Mouse (Mus musculus) limb, embryonic 12.5 days (tissue): ENCODE data around the gene Prkd1. TPM values are rescaled to one million over a fixed set of nuclear protein-coding genes. Genes with fewer than 3 reads are reported as not detected.

Experiments used
- ATAC-seq: fragments of 200-750 bp; cut with Nextera tagmentation; 2 replicates; pipeline ENCODE4 v1.8.0; 2017; ENCODE audit warnings: low read depth, moderate TSS enrichment; ENCODE audit not compliant: insufficient number of reproducible peaks, insufficient read depth, low FRiP score, low TSS enrichment
- H3K27ac ChIP-seq: fragments of 300-500 bp; sonication (generic); 2 replicates; pipeline ENCODE4 v1.5.1; 2016; ENCODE audit warnings: mild to moderate bottlenecking, moderate library complexity
- H3K27me3 ChIP-seq: fragments of 300-500 bp; sonication (generic); 2 replicates; pipeline ENCODE4 v1.6.1; 2016; ENCODE audit warnings: mild to moderate bottlenecking, moderate library complexity
- H3K36me3 ChIP-seq: fragments of 300-500 bp; sonication (generic); 2 replicates; pipeline ENCODE4 v1.6.1; 2016; ENCODE audit warnings: mild to moderate bottlenecking, moderate library complexity
- H3K4me1 ChIP-seq: fragments of 300-500 bp; sonication (generic); replicated peaks from 2 replicates; pipeline ENCODE4 v1.6.1; 2016
- H3K4me2 ChIP-seq: fragments of 300-500 bp; sonication (generic); 2 replicates; pipeline ENCODE4 v1.6.1; 2016; ENCODE audit warnings: mild to moderate bottlenecking, moderate library complexity
- H3K4me3 ChIP-seq: fragments of 300-500 bp; sonication (generic); replicated peaks from 2 replicates; pipeline ENCODE4 v1.5.1; 2016; ENCODE audit warnings: mild to moderate bottlenecking
- H3K9ac ChIP-seq: fragments of 300-500 bp; sonication (generic); replicated peaks from 2 replicates; pipeline ENCODE4 v1.6.1; 2016; ENCODE audit warnings: mild to moderate bottlenecking, moderate library complexity
- H3K9me3 ChIP-seq: fragments of 300-500 bp; sonication (generic); 2 replicates; pipeline ENCODE4 v1.6.1; 2016; ENCODE audit warnings: mild to moderate bottlenecking, moderate library complexity
- WGBS: fragments of 180-500 bp; shearing (Covaris S2); methylation state at CpG from one replicate; pipeline ENCODE4 v1.1.7; 2016; 5-methylcytosine and 5-hydroxymethylcytosine counted together
- polyA plus RNA-seq: library from polyadenylated mRNA; unstranded; fragments of >200 nt; fragmentation: Nextera tagmentation; extraction: Ambion mirVana; gene quantifications from 2 replicates; pipeline ENCODE4 v1.2.1, GENCODE M21; 2016

Prkd1 gene
- polyA plus RNA-seq, 1 experiment from 2014 or later: 5.7 TPM

DNA sequence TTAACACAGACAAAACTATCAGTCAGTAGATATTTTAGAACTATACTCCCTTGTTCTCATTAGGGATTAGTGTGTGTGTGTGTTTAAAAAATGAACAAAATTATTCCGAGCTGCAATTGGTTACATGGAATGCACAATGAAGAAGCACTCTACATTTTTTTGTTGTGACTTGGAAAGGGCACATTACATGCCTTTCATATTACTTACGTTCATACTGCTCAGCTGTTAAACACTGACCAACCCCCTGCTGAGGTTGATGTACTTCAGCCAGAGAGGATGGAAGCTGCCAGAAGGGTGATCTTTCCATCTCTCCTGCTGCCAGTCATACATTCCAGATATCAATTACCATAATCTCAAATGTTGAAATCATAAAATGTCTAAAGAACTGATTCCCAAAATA lies 134.4 kb downstream of the Prkd1 start:
- Histone ChIP-seq H3K4me2 (no peak overlapping the region), H3K9me3 (no peaks in the 10 kb centered on the region), H3K4me1 (no peaks in the 10 kb centered on the region), H3K27ac (no peak overlapping the region), H3K36me3 (no peaks in the 10 kb centered on the region), H3K9ac (no peak overlapping the region), H3K27me3 (no peaks in the 10 kb centered on the region), H3K4me3 (no peak overlapping the region)
- no peak for ATAC-seq
- WGBS: 84% methylated on average over 2 of the region's 2 CpGs

DNA sequence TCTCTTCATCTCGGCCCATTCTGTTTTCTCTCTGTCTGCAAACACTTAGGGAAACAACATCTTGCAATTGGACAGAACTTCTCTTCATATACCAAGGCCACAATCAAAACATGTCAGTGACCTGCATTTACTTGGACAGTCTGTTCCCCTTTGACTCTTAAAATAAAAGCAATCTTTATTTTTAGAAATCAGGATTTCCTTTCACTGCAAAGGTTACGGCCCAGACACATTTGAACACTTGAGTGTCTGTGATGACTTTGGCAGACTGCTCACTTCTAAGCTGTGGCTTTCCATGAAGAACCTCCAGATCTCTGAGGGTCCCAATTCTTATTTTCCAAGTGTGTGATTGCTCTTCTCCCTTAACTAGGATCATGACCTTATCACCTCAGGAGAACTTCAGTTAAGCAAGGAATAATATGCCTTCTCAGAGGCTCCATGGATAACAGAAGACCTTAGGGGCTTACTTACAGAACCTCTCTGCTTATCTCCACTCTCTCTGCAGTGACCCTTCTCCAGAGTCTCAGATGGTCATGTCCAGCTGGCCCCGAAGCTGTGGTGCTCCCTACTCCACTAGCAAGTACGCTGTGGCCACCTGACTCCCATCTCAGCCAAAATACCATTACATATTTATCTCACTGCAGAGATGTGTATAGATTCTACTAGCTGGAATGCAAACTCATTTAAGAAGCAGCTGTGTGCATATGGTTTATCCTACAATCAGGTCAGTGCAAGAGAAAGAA lies 137.2 kb downstream of the Prkd1 start:
- WGBS: 84% methylated on average over 4 of the region's 4 CpGs
- no peaks in the 10 kb centered on the region for H3K9me3 ChIP-seq
- H3K27me3 ChIP-seq: no peaks in the 10 kb centered on the region
- H3K9ac ChIP-seq: no peak overlapping the region
- H3K27ac ChIP-seq: no peak overlapping the region
- no peak overlapping the region for H3K4me2 ChIP-seq
- no peak for ATAC-seq
- no peaks in the 10 kb centered on the region for H3K36me3 ChIP-seq
- H3K4me1 ChIP-seq: no peaks in the 10 kb centered on the region
- H3K4me3 ChIP-seq: no peak overlapping the region

DNA sequence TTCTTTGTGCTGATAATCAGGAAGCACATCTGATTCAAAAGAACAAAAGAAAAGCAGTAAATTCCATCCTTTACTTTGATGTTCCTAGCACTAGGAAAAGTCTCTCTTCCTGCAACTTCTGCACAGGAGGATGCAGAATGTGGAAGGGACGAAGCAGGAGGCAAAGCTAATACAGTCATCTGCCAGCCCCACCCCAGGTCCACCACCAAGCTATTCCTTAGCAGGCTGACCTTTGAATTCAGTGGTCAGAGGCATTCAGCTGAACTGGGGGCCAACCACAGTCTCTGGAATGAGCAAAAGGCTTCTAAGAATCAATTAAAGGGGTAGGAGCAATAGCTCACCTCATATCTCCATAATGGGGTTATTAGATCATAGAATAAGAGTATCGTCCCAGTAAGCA lies 140.1 kb downstream of the Prkd1 start:
- H3K4me2 ChIP-seq: no peak overlapping the region
- H3K27me3 ChIP-seq: no peaks in the 10 kb centered on the region
- 70% methylated on average over 2 of the region's 2 CpGs for WGBS
- no peaks in the 10 kb centered on the region for H3K36me3 ChIP-seq
- H3K9ac ChIP-seq: no peak overlapping the region
- no peaks in the 10 kb centered on the region for H3K4me1 ChIP-seq
- H3K9me3 ChIP-seq: no peaks in the 10 kb centered on the region
- no peak for ATAC-seq
- H3K27ac ChIP-seq: no peak overlapping the region
- H3K4me3 ChIP-seq: no peak overlapping the region

DNA sequence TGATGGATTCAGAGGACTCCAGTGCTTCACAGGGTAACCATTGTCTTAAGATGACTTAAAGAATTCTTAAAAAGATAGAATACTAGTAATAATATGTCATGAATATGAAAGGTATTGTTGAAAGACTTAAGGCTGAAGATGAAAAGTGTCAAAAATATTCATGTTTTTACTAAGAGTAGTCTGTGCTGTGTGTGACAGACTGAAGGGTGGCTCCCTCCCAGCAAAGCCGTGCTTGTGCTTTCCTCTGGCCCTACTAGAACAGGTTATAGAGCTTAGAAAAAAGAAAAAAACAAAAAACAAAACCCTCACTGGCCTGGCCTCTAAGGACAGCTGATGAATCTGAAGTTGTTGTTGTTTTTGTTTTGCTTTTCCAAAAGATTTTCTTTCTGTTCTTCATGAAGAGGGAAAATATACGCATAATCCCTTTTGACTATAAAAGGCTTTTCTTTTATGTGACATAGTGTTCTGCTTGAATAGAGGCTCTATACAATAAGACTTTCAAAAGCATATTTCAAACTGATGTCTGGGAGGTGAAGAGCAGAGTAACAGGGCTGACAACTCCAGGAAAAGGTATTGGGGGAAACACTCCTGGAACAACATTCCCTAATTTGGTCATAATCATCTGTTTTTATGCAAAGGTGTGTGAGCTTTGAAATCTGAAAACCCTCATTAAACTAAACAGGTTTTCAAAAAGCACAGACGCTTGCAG lies 148.9 kb downstream of the Prkd1 start:
- Histone ChIP-seq H3K27ac (no peak overlapping the region), H3K27me3 (no peaks in the 10 kb centered on the region), H3K9me3 (no peaks in the 10 kb centered on the region), H3K4me2 (no peak overlapping the region), H3K36me3 (no peaks in the 10 kb centered on the region), H3K9ac (no peak overlapping the region), H3K4me3 (no peak overlapping the region), H3K4me1 (peaks cover 4% of the 10 kb centered on the region; the same call in 1 of the 2 replicates)
- 55% methylated on average over 3 of the region's 3 CpGs for WGBS
- no peak for ATAC-seq

DNA sequence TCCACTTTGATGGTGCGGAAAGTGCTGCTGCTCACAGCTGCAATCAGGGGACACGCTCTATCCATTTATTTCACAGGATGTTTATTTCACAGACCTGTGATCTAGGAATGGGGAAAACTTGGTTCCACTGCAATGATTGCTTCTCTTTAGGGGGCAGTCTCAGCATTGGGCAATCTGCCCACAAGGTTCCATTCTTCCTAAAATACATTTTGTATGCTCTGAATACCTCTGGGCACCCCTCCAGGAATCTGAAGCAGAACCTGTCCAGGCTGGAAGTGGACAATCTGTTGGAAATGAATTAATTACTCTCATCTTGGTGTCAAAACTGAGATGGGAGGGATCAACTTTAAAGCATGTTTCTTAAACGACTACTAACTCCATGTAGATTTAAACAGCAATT lies 152.9 kb downstream of the Prkd1 start:
- H3K27ac ChIP-seq: no peak overlapping the region
- no peak overlapping the region for H3K4me3 ChIP-seq
- H3K9me3 ChIP-seq: no peaks in the 10 kb centered on the region
- no peak for ATAC-seq
- no peaks in the 10 kb centered on the region for H3K36me3 ChIP-seq
- H3K4me1 ChIP-seq: peaks cover 4% of the 10 kb centered on the region; the same call in 1 of the 2 replicates
- no peaks in the 10 kb centered on the region for H3K27me3 ChIP-seq
- WGBS: 59% methylated on average over 3 of the region's 3 CpGs
- H3K9ac ChIP-seq: no peak overlapping the region
- no peak overlapping the region for H3K4me2 ChIP-seq

DNA sequence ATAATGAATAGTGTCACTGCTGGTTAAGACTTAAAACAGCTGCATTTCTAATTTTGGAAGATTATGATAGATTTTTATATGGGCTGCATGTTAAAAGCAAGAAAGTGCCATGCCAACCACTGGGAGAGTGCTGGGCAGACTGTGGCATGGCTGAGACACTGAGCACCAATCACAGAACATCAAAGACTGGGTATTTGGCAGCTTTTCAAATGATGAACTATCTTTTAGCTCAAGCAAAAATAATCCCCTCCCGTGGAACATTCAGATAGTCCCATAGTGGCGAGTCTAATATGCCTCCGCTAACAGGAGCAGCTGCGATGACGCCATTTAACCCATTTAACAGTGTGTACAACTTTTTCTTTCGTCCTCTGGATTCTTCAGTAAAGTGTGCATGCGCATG lies 169.1 kb downstream of the Prkd1 start:
- H3K9me3 ChIP-seq: no peaks in the 10 kb centered on the region
- no peak overlapping the region for H3K4me2 ChIP-seq
- no peak overlapping the region for H3K9ac ChIP-seq
- no peaks in the 10 kb centered on the region for H3K36me3 ChIP-seq
- WGBS: 91% methylated on average over 7 of the region's 7 CpGs
- H3K27me3 ChIP-seq: no peaks in the 10 kb centered on the region
- H3K4me3 ChIP-seq: no peak overlapping the region
- H3K27ac ChIP-seq: no peak overlapping the region
- no peaks in the 10 kb centered on the region for H3K4me1 ChIP-seq
- ATAC-seq: no peak

DNA sequence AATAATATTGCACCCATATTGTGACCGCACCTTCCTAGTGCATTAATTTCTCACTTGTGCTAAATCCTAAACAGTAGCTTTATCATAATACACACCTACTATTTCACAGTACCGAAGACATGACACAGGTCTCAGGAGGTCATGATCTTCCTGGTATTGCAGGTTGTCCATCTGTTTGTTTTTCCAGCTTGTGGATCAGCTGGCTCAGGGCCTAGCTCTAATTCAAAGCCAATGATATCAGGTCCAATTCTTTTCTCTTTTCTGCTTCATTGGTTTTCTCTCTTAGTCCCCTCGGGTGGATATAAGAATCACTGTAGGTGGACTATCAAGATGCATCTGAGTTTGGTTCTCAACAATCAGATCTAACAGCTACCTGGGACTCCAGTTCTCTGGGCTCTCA lies 191.7 kb downstream of the Prkd1 start:
- no peak overlapping the region for H3K4me2 ChIP-seq
- peaks cover 7% of the 10 kb centered on the region; the same call in 1 of the 2 replicates for H3K9me3 ChIP-seq
- WGBS: 95% methylated on average over 3 of the region's 3 CpGs
- H3K36me3 ChIP-seq: no peaks in the 10 kb centered on the region
- no peak overlapping the region for H3K4me3 ChIP-seq
- H3K9ac ChIP-seq: no peak overlapping the region
- no peak for ATAC-seq
- H3K27ac ChIP-seq: no peak overlapping the region
- H3K27me3 ChIP-seq: no peaks in the 10 kb centered on the region
- no peaks in the 10 kb centered on the region for H3K4me1 ChIP-seq

DNA sequence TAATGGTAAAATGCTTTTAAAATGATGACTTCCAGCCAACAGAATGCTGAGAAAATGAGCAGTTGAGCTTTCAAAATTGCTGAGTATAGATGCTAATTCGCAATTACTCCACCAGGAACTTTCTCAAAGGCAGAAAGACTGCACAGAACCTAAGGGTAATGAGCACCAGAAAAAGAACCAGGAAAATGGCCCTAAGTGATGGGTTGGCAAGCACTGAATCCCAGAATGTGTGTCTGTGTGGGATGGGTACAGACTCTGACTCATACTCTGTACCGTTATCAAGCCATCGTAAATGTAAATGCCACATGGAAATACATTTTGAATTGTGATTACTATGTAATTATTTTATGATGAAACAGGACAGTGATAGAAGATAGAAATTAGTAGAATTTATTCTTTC lies 197.1 kb downstream of the Prkd1 start:
- Histone ChIP-seq H3K36me3 (no peaks in the 10 kb centered on the region), H3K27ac (no peak overlapping the region), H3K4me2 (no peak overlapping the region), H3K4me3 (no peak overlapping the region), H3K9me3 (no peaks in the 10 kb centered on the region), H3K9ac (no peak overlapping the region), H3K27me3 (no peaks in the 10 kb centered on the region), H3K4me1 (no peaks in the 10 kb centered on the region)
- no peak for ATAC-seq
- 93% methylated on average over 3 of the region's 3 CpGs for WGBS

DNA sequence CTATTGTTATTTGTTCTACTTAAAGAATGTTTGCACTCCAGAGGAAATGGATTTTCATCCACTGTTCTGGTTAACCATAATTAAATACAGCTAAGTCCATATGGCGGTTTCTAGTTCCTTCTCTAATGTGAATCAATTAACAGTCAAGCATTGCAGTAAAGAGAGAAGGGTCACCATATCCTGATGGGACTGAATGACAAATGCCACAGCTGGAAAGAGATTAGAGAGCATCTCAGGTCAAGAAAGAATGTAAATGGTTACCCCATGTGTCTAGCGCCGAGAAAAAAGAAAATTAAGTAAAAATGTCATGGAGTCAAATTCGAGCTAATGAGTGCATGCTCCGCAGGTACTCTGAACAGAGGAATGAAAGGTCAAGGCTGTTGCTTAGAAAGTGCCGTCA lies 212.2 kb downstream of the Prkd1 start:
- H3K36me3 ChIP-seq: no peaks in the 10 kb centered on the region
- ATAC-seq: no peak
- no peaks in the 10 kb centered on the region for H3K9me3 ChIP-seq
- no peaks in the 10 kb centered on the region for H3K4me1 ChIP-seq
- no peak overlapping the region for H3K4me3 ChIP-seq
- WGBS: 75% methylated on average over 6 of the region's 6 CpGs
- no peak overlapping the region for H3K9ac ChIP-seq
- no peaks in the 10 kb centered on the region for H3K27me3 ChIP-seq
- H3K27ac ChIP-seq: no peak overlapping the region
- no peak overlapping the region for H3K4me2 ChIP-seq

DNA sequence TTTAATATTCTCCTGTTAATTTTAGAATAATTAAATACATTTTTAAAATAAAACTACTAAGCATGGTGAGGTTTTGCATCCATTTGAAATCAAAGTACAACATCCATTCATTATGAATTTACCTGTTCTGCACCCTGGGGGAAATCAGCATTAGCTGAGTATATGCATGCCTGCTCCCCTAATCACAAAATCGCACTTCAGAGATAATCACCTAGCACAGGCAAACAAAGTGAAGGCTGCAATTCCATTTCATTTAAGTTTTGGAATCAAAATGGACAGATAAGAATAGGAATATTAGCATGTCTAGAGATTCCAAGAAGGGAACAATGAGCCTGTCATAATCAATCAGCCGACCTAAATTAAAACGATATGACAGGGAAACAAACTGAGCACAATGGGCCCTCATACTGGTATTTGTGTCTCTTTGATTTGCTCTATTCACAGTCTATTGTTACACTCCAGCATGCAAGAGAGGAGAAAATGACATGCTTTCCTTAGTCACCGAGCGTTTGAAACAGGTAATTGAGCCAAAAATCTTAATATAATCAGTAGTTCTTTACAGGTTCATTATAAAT lies 218.7 kb downstream of the Prkd1 start:
- Histone ChIP-seq H3K36me3 (no peaks in the 10 kb centered on the region), H3K27me3 (no peaks in the 10 kb centered on the region), H3K9ac (no peak overlapping the region), H3K4me1 (no peaks in the 10 kb centered on the region), H3K9me3 (no peaks in the 10 kb centered on the region), H3K4me3 (no peak overlapping the region), H3K27ac (no peak overlapping the region), H3K4me2 (no peak overlapping the region)
- WGBS: 88% methylated on average over 5 of the region's 5 CpGs
- no peak for ATAC-seq

DNA sequence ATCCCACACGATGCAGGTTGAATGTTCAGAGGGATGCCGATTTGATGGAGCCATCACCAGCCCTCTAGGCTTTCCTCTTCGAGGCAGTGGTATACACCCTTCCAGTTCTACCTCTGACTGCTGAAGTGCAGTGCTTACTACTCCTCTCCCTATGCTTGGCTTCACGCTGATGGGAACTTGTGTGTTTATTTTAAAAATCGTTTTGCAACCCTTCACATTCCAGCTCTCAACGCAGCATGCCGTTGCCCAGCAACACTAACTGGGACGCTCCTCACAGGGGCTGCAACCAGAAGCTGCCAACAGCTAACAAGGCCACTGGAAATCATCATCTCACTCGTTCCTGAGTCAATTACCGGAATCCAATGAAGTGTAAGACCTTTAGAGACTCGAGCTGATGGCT lies 296.5 kb downstream of the Prkd1 start:
- no peak overlapping the region for H3K4me2 ChIP-seq
- no peak overlapping the region for H3K27ac ChIP-seq
- no peaks in the 10 kb centered on the region for H3K36me3 ChIP-seq
- no peaks in the 10 kb centered on the region for H3K27me3 ChIP-seq
- no peaks in the 10 kb centered on the region for H3K4me1 ChIP-seq
- H3K9me3 ChIP-seq: no peaks in the 10 kb centered on the region
- no peak overlapping the region for H3K4me3 ChIP-seq
- 81% methylated on average over 11 of the region's 11 CpGs for WGBS
- no peak for ATAC-seq
- no peak overlapping the region for H3K9ac ChIP-seq
